Mouse (Mus musculus): ENCODE measurements at regions not wholly inside any gene's neighbourhood (a gene's known extent, or its start where the extent isn't known, plus 50 kb on each side); places are given as distances from the start of the nearest gene placed in this dataset.
"Not testable (repeated sequence)": the region's sequence is repeated elsewhere in the genome, so short reads cannot be mapped to it uniquely, and the experiment has no call there.

DNA sequence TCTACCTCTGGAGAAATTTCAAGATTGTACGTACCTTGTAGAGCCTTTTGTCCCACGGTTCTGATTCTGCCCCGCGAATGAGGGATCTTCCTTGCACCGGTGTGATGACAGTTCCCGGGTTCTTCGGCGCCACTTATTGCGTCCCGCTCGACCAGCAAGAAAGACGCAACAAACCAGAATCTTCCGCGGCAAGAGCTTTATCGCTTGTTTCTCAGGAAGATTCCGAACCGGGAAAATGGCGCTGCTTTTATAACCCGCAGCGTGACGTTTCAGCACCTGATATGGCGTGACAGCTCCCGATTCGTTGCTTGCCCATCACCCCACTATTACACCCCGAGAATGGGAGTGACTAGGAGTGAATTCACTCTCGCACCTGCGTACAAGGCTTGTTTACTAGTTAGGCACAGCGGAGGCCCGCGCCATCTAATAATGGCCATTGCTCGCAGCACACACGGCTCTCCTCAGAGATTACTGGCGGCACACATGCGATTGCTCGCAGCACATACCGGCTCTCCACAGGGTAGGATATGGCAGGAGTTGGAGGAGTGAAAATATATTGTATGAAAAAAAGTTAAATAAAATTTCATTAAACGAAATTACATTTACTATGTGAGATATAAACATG is 180.0 kb upstream of the 1700008P02Rik start:
- not testable (repeated sequence) for ATAC-seq (ENCODE audit: low FRiP score, low TSS enrichment); H3K27ac ChIP-seq (replicated peaks; ENCODE audit: low read depth, low read length); H3K4me3 ChIP-seq (replicated peaks; ENCODE audit: low read depth, low read length); DNase-seq; H3K9me3 ChIP-seq (ENCODE audit: control insufficient read depth, low read length); H3K4me2 ChIP-seq (ENCODE audit: low read length); H3K4me1 ChIP-seq (ENCODE audit: control insufficient read depth, insufficient read depth, low read length); H3K9ac ChIP-seq (replicated peaks; ENCODE audit: low read length); H3K27me3 ChIP-seq (ENCODE audit: control insufficient read depth, insufficient read depth, low read length); H3K36me3 ChIP-seq (ENCODE audit: control insufficient read depth, insufficient read depth, low read length)
- 96% methylated on average over 32 of the region's 37 CpGs for WGBS

DNA sequence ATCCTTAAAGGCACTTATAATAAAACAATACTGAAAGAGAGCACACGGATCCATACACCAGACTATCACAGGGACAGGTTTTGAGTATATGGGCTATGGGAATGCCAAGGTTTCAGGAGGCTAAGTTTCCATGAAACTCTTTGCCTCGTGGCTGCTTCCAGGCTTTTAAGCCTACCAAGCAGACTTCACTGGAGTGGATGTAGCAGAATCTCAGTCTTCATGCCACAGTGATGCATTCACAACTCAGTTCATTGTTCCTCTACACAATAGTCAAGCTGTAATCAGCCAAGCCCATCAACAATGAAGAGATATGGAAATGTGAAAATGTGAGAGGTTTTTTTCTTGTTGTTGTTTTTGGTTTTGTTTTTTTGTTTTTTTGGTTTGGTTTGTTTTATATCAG is 148.3 kb upstream of the 1700008P02Rik start:
- ATAC-seq (ENCODE audit: low FRiP score, low TSS enrichment) (no peak), DNase-seq (no peak)
- Histone ChIP-seq H3K4me3 (replicated peaks; ENCODE audit: low read depth, low read length) (no peak overlapping the region), H3K4me1 (ENCODE audit: control insufficient read depth, insufficient read depth, low read length) (no peaks in the 10 kb centered on the region), H3K27me3 (ENCODE audit: control insufficient read depth, insufficient read depth, low read length) (no peaks in the 10 kb centered on the region), H3K9me3 (ENCODE audit: control insufficient read depth, low read length) (no peaks in the 10 kb centered on the region), H3K4me2 (ENCODE audit: low read length) (no peak overlapping the region), H3K9ac (replicated peaks; ENCODE audit: low read length) (no peak overlapping the region), H3K27ac (replicated peaks; ENCODE audit: low read depth, low read length) (no peak overlapping the region), H3K36me3 (ENCODE audit: control insufficient read depth, insufficient read depth, low read length) (no peaks in the 10 kb centered on the region)
- 77% methylated on average over 2 of the region's 2 CpGs for WGBS

DNA sequence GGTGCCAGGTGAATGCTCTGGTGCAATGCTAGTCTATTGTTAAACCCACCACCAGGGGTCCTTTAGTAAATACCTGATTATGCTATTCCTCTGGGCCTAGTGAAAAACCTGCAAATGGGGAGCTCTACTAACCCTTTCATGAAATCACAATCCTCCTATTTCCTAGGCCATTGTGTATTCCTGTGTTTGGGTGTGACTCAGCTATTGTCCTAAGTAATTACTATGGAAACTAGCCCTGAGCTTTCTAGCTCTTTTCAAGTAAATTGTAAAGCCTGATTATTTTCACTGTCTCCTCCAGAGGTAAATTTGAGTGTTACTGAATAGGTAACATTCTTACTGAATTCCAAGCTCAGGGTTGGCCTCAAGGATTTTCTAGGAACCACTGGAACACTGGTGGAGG is 147.8 kb upstream of the 1700008P02Rik start:
- not testable (repeated sequence) for H3K9ac ChIP-seq (replicated peaks; ENCODE audit: low read length); ATAC-seq (ENCODE audit: low FRiP score, low TSS enrichment); H3K4me1 ChIP-seq (ENCODE audit: control insufficient read depth, insufficient read depth, low read length); H3K36me3 ChIP-seq (ENCODE audit: control insufficient read depth, insufficient read depth, low read length); DNase-seq; H3K27ac ChIP-seq (replicated peaks; ENCODE audit: low read depth, low read length); H3K4me2 ChIP-seq (ENCODE audit: low read length); H3K9me3 ChIP-seq (ENCODE audit: control insufficient read depth, low read length); H3K4me3 ChIP-seq (replicated peaks; ENCODE audit: low read depth, low read length); H3K27me3 ChIP-seq (ENCODE audit: control insufficient read depth, insufficient read depth, low read length)

DNA sequence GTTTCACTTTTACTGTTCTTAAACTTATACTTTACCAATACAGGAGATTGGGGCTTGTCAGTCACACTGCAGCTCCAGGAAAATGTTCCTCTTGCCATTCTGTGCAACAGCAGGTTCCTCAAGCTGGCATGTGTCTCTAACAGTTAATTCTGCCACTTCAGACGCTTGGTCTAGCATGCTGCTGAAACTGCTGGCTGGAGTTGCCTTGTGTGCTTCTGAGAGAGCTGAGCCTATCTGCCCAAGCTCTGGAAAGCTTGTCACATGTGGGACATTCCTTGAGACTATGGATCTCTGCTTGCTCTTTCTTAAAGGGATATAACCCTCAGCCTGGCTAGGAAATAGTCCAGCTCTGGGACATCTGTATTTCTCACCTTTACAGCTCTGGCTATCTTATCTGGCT is 138.9 kb upstream of the 1700008P02Rik start:
- Histone ChIP-seq H3K9me3 (ENCODE audit: control insufficient read depth, low read length) (peaks cover 2% of the 10 kb centered on the region; the same call in 1 of the 2 replicates), H3K4me1 (ENCODE audit: control insufficient read depth, insufficient read depth, low read length) (no peaks in the 10 kb centered on the region), H3K4me2 (ENCODE audit: low read length) (no peak overlapping the region), H3K27me3 (ENCODE audit: control insufficient read depth, insufficient read depth, low read length) (no peaks in the 10 kb centered on the region), H3K4me3 (replicated peaks; ENCODE audit: low read depth, low read length) (no peak overlapping the region), H3K9ac (replicated peaks; ENCODE audit: low read length) (no peak overlapping the region), H3K27ac (replicated peaks; ENCODE audit: low read depth, low read length) (no peak overlapping the region), H3K36me3 (ENCODE audit: control insufficient read depth, insufficient read depth, low read length) (no peaks in the 10 kb centered on the region)
- 57% methylated on average over 1 of the region's 1 CpGs for WGBS
- no peak for ATAC-seq (ENCODE audit: low FRiP score, low TSS enrichment)
- no peak for DNase-seq

DNA sequence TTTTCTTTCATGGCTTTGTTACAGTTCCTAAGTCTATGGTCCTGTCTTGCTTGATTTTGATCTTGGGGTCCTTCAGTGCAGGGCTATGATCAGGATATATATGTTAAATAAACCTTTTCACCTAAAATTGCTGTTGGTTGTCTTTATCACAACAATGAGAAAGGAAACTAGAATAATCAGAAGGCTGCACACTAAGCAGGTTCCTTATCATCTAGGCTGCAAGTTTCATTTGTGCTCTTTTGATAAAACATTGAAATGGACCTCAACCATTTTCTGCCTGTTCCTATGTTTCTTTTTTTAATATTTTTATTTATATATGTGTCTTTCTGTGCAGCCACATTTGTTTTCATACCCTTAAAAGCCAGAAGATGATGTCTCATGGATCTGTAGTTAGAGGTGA is 137.3 kb upstream of the 1700008P02Rik start:
- peaks cover 2% of the 10 kb centered on the region; the same call in 1 of the 2 replicates for H3K9me3 ChIP-seq (ENCODE audit: control insufficient read depth, low read length)
- no peak overlapping the region for H3K27ac ChIP-seq (replicated peaks; ENCODE audit: low read depth, low read length)
- no peaks in the 10 kb centered on the region for H3K36me3 ChIP-seq (ENCODE audit: control insufficient read depth, insufficient read depth, low read length)
- H3K4me1 ChIP-seq (ENCODE audit: control insufficient read depth, insufficient read depth, low read length) = no peaks in the 10 kb centered on the region
- no peak for DNase-seq
- H3K4me3 ChIP-seq (replicated peaks; ENCODE audit: low read depth, low read length) = no peak overlapping the region
- ATAC-seq (ENCODE audit: low FRiP score, low TSS enrichment) = no peak
- no peaks in the 10 kb centered on the region for H3K27me3 ChIP-seq (ENCODE audit: control insufficient read depth, insufficient read depth, low read length)
- no peak overlapping the region for H3K9ac ChIP-seq (replicated peaks; ENCODE audit: low read length)
- H3K4me2 ChIP-seq (ENCODE audit: low read length) = no peak overlapping the region

DNA sequence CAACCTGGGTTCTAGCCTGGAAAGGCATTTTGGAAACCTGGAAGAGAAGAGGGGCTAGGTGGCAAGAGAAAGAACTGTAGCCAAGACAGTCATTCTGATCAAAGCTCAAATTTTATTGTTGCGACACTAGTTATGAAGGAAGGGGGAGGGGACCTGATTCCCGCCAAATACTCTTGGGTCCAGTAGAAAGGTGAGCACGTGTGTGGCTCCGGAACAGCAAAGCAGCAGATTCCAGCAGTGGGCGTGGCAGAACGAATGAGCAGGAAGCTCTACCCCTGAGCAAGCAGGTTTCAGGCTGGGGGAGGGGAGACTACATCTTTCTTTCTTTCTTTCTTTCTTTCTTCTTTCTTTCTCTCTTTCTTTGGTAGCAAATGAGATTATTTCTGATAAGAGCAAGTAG is 130.5 kb upstream of the 1700008P02Rik start:
- not testable (repeated sequence) for ATAC-seq (ENCODE audit: low FRiP score, low TSS enrichment); DNase-seq; H3K4me1 ChIP-seq (ENCODE audit: control insufficient read depth, insufficient read depth, low read length); H3K4me3 ChIP-seq (replicated peaks; ENCODE audit: low read depth, low read length); H3K27ac ChIP-seq (replicated peaks; ENCODE audit: low read depth, low read length); H3K9me3 ChIP-seq (ENCODE audit: control insufficient read depth, low read length); H3K4me2 ChIP-seq (ENCODE audit: low read length); H3K36me3 ChIP-seq (ENCODE audit: control insufficient read depth, insufficient read depth, low read length); H3K27me3 ChIP-seq (ENCODE audit: control insufficient read depth, insufficient read depth, low read length); H3K9ac ChIP-seq (replicated peaks; ENCODE audit: low read length)
- WGBS = 85% methylated on average over 6 of the region's 6 CpGs

DNA sequence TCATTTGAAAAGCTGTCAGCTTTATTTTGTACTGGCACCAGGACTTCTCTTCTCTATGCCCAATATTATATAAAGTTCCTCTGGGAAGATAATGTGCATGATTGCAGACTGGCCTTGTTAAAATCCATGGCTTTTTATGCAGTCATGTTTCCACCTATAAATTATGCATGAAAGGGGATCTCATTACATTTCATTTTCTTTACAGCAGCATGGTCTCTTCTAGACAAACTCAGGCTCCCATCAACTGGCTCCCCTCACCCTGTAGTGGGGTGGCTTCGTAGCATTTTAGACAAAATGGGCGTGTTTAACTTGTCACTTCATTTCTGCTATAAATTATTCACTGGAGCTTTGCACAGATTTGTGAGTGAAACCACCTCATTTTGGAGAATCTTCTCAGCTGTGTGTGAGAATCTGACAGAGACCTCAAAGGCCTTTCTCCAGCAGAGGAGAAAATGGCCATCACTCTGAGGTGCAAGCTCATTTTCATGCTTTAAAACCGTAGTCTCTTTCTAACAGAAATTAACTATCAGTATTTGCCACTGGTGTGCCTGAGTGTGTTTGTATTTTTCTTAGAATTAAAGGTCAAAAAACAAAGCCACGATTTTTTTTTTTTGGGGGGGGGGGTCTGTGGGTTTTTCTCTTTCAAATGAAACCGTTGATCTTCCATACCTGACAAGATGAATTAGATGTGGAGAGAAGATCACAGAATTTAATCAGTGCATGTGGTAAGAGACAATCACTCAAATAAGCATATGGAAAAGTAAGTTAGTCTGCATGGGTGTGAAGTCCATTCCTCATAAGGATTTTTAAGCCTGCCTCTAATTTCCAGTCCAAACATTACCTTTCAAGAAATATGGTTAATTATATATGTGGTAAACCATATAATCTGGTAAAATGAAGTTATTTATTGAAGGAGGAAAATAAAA is 111.4 kb upstream of the 1700008P02Rik start:
- Histone ChIP-seq H3K4me1 (ENCODE audit: control insufficient read depth, insufficient read depth, low read length) (peaks cover 10% of the 10 kb centered on the region; the same call in 1 of the 2 replicates), H3K9ac (replicated peaks; ENCODE audit: low read length) (no peak overlapping the region), H3K36me3 (ENCODE audit: control insufficient read depth, insufficient read depth, low read length) (no peaks in the 10 kb centered on the region), H3K4me2 (ENCODE audit: low read length) (no peak overlapping the region), H3K27me3 (ENCODE audit: control insufficient read depth, insufficient read depth, low read length) (no peaks in the 10 kb centered on the region), H3K27ac (replicated peaks; ENCODE audit: low read depth, low read length) (peak overlapping the region; percentile 46), H3K4me3 (replicated peaks; ENCODE audit: low read depth, low read length) (no peak overlapping the region), H3K9me3 (ENCODE audit: control insufficient read depth, low read length) (no peaks in the 10 kb centered on the region)
- WGBS = 13% methylated on average over 5 of the region's 5 CpGs
- ATAC-seq (ENCODE audit: low FRiP score, low TSS enrichment) (peak; percentile 93), DNase-seq (peak; percentile 75)

DNA sequence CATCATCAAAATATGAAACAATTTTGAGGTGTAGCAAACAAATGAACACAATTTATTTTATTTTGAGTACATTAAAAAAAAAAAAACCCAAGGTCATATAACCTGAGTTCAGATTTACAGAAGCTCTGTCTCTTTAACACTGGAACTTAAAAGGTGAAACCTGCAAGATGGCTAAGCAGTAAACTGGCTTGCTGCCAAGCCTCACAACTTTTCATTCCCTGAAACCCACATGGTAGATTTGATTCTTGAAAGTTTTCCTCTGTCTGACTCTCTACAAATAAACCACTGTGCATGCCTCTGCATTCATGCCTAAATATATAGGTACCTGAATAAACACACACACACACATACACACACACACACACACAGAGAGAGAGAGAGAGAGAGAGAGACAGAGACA is 109.8 kb upstream of the 1700008P02Rik start:
- Histone ChIP-seq H3K9ac (replicated peaks; ENCODE audit: low read length) (no peak overlapping the region), H3K27ac (replicated peaks; ENCODE audit: low read depth, low read length) (no peak overlapping the region), H3K9me3 (ENCODE audit: control insufficient read depth, low read length) (no peaks in the 10 kb centered on the region), H3K4me1 (ENCODE audit: control insufficient read depth, insufficient read depth, low read length) (peaks cover 10% of the 10 kb centered on the region; the same call in 1 of the 2 replicates), H3K36me3 (ENCODE audit: control insufficient read depth, insufficient read depth, low read length) (no peaks in the 10 kb centered on the region), H3K4me3 (replicated peaks; ENCODE audit: low read depth, low read length) (no peak overlapping the region), H3K4me2 (ENCODE audit: low read length) (no peak overlapping the region), H3K27me3 (ENCODE audit: control insufficient read depth, insufficient read depth, low read length) (no peaks in the 10 kb centered on the region)
- ATAC-seq (ENCODE audit: low FRiP score, low TSS enrichment) (no peak), DNase-seq (peak; percentile 50)

DNA sequence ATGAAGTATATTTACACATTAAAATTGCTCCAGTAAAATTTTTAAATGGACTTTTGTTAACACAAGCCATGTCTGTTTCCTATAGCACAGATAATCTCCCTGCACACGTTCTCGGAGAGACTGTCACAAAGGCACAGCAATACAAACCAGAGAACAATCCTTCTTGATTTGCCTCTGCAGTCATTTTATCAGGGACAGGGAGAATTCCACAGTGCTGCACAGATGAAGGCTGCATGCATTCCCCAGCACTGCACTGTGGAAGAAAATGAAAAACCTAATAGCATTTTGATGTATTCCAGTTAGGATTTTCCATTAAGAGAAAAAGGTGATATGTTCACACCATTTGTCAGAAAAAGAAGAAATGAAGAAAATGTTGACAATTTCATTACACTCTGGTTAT is 63.4 kb upstream of the 1700008P02Rik start:
- Histone ChIP-seq H3K4me3 (replicated peaks; ENCODE audit: low read depth, low read length) (no peak overlapping the region), H3K9me3 (ENCODE audit: control insufficient read depth, low read length) (no peaks in the 10 kb centered on the region), H3K27ac (replicated peaks; ENCODE audit: low read depth, low read length) (peak overlapping the region; percentile 33; the same call in 1 of the 2 replicates), H3K36me3 (ENCODE audit: control insufficient read depth, insufficient read depth, low read length) (no peaks in the 10 kb centered on the region), H3K4me1 (ENCODE audit: control insufficient read depth, insufficient read depth, low read length) (no peaks in the 10 kb centered on the region), H3K27me3 (ENCODE audit: control insufficient read depth, insufficient read depth, low read length) (no peaks in the 10 kb centered on the region), H3K4me2 (ENCODE audit: low read length) (no peak overlapping the region), H3K9ac (replicated peaks; ENCODE audit: low read length) (no peak overlapping the region)
- DNase-seq = peak; percentile 28
- no peak; the same call in 1 of the 2 replicates for ATAC-seq (ENCODE audit: low FRiP score, low TSS enrichment)
- 24% methylated on average over 2 of the region's 2 CpGs for WGBS

All from midbrain, embryonic 14.5 days (tissue).